Mouse (Mus musculus): ENCODE measurements at regions not wholly inside any gene's neighbourhood (a gene's known extent, or its start where the extent isn't known, plus 50 kb on each side); places are given as distances from the start of the nearest gene placed in this dataset.
"Not testable (repeated sequence)": the region's sequence is repeated elsewhere in the genome, so short reads cannot be mapped to it uniquely, and the experiment has no call there.

GRCm38 (mm10) chr9:9606322-9606721 lies 367.4 kb upstream of the Arhgap42 start:
- DNase-seq (ENCODE audit: inconsistent age in 2 of 2, low spot score in 1 of 2) = no peak

- DNase-seq (ENCODE audit: inconsistent age in 2 of 2, low spot score in 1 of 2) = no peak
Measured at GRCm38 (mm10) chr9:9591263-9591662, 352.4 kb upstream of the Arhgap42 start.

GRCm38 (mm10) chr9:9583011-9583605 lies 344.2 kb upstream of the Arhgap42 start:
- peak in 1 of 2 experiments; percentile 25 for DNase-seq (ENCODE audit: inconsistent age in 2 of 2, low spot score in 1 of 2)

GRCm38 (mm10) chr9:9582301-9583010 lies 343.6 kb upstream of the Arhgap42 start:
- DNase-seq (ENCODE audit: inconsistent age in 2 of 2, low spot score in 1 of 2) = no peak

GRCm38 (mm10) chr9:9568040-9568649 lies 329.2 kb upstream of the Arhgap42 start:
- no peak for DNase-seq (ENCODE audit: inconsistent age in 2 of 2, low spot score in 1 of 2)

GRCm38 (mm10) chr9:9564551-9564950 lies 325.6 kb upstream of the Arhgap42 start:
- peak in 1 of 2 experiments; percentile 30 for DNase-seq (ENCODE audit: inconsistent age in 2 of 2, low spot score in 1 of 2)

GRCm38 (mm10) chr9:9548657-9549056 lies 309.8 kb upstream of the Arhgap42 start:
- DNase-seq (ENCODE audit: inconsistent age in 2 of 2, low spot score in 1 of 2) = no peak

GRCm38 (mm10) chr9:9547570-9547969 lies 308.7 kb upstream of the Arhgap42 start:
- no peak for DNase-seq (ENCODE audit: inconsistent age in 2 of 2, low spot score in 1 of 2)

GRCm38 (mm10) chr9:9547121-9547520 lies 308.2 kb upstream of the Arhgap42 start:
- no peak for DNase-seq (ENCODE audit: inconsistent age in 2 of 2, low spot score in 1 of 2)

- DNase-seq (ENCODE audit: inconsistent age in 2 of 2, low spot score in 1 of 2) = no peak
Measured at GRCm38 (mm10) chr9:9500345-9500744, 261.4 kb upstream of the Arhgap42 start.

GRCm38 (mm10) chr9:9493594-9494182 lies 254.8 kb upstream of the Arhgap42 start:
- DNase-seq (ENCODE audit: inconsistent age in 2 of 2, low spot score in 1 of 2) = no peak

GRCm38 (mm10) chr9:9477145-9477544 lies 238.2 kb upstream of the Arhgap42 start:
- no peak for DNase-seq (ENCODE audit: inconsistent age in 2 of 2, low spot score in 1 of 2)

GRCm38 (mm10) chr9:9475009-9475744 lies 236.3 kb upstream of the Arhgap42 start:
- DNase-seq (ENCODE audit: inconsistent age in 2 of 2, low spot score in 1 of 2) = no peak

GRCm38 (mm10) chr9:9444213-9444612 lies 205.3 kb upstream of the Arhgap42 start:
- no peak for DNase-seq (ENCODE audit: inconsistent age in 2 of 2, low spot score in 1 of 2)

- DNase-seq (ENCODE audit: inconsistent age in 2 of 2, low spot score in 1 of 2) = no peak
Measured at GRCm38 (mm10) chr9:9420326-9420725, 181.4 kb upstream of the Arhgap42 start.

- DNase-seq (ENCODE audit: inconsistent age in 2 of 2, low spot score in 1 of 2) = no peak
Measured at GRCm38 (mm10) chr9:9412460-9413181, 173.7 kb upstream of the Arhgap42 start.

- not testable (repeated sequence) for DNase-seq (ENCODE audit: inconsistent age in 2 of 2, low spot score in 1 of 2)
Measured at GRCm38 (mm10) chr9:9394190-9394589, 155.3 kb upstream of the Arhgap42 start.

GRCm38 (mm10) chr9:9376650-9377189 lies 137.8 kb upstream of the Arhgap42 start:
- DNase-seq (ENCODE audit: inconsistent age in 2 of 2, low spot score in 1 of 2) = no peak

- DNase-seq (ENCODE audit: inconsistent age in 2 of 2, low spot score in 1 of 2) = peak; percentile 57 to 90
Measured at GRCm38 (mm10) chr9:9375304-9375904, 136.5 kb upstream of the Arhgap42 start.

GRCm38 (mm10) chr9:9372594-9372993 lies 133.7 kb upstream of the Arhgap42 start:
- peak in 1 of 2 experiments; percentile 57 for DNase-seq (ENCODE audit: inconsistent age in 2 of 2, low spot score in 1 of 2)

All from adrenal gland, adult (tissue).